Mouse (Mus musculus): ENCODE data around the gene Kcnj11. TPM values are rescaled to one million over a fixed set of nuclear protein-coding genes. Genes with fewer than 3 reads are reported as not detected.

The Kcnj11 gene
- polyA plus RNA-seq, 1 experiment from 2014 or later = 0.18 TPM

GRCm38 (mm10) chr7:46086378-46086777, 14.2 kb downstream of the Kcnj11 start:
- H3K27me3 ChIP-seq (ENCODE audit: insufficient read depth, low read length) = no peaks in the 10 kb centered on the region
- H3K36me3 ChIP-seq (ENCODE audit: insufficient read depth, low read length) = peaks cover 22% of the 10 kb centered on the region; the same call in 1 of the 2 replicates
- no peak for DNase-seq (ENCODE audit: low spot score)
- H3K9ac ChIP-seq (ENCODE audit: low read depth, low read length) = no peak overlapping the region
- H3K27ac ChIP-seq = no peak overlapping the region
- H3K4me3 ChIP-seq (replicated peaks; ENCODE audit: low read depth, low read length) = no peak overlapping the region
- ATAC-seq (replicated peaks; ENCODE audit: low FRiP score, low read depth) = no peak
- H3K9me3 ChIP-seq (replicated peaks; ENCODE audit: low read length) = no peaks in the 10 kb centered on the region
- H3K4me2 ChIP-seq (ENCODE audit: low read length) = no peak overlapping the region
- no peaks in the 10 kb centered on the region for H3K4me1 ChIP-seq (replicated peaks; ENCODE audit: insufficient read depth, low read length)
- no peak for TF ChIP-seq CTCF (IDR thresholded peaks at IDR 0.05; ENCODE audit: low read depth)
- 83% methylated on average over 6 of the region's 6 CpGs for WGBS

- no peaks in the 10 kb centered on the region for H3K9me3 ChIP-seq (replicated peaks; ENCODE audit: low read length)
- no peaks in the 10 kb centered on the region for H3K27me3 ChIP-seq (ENCODE audit: insufficient read depth, low read length)
- peaks cover 33% of the 10 kb centered on the region for H3K36me3 ChIP-seq (ENCODE audit: insufficient read depth, low read length)
- peak; percentile 18 for DNase-seq (ENCODE audit: low spot score)
- TF ChIP-seq CTCF (IDR thresholded peaks at IDR 0.05; ENCODE audit: low read depth) = no peak
- H3K4me1 ChIP-seq (replicated peaks; ENCODE audit: insufficient read depth, low read length) = no peaks in the 10 kb centered on the region
- H3K4me3 ChIP-seq (replicated peaks; ENCODE audit: low read depth, low read length) = no peak overlapping the region
- WGBS = 61% methylated on average over 16 of the region's 16 CpGs
- peak; percentile 47; the same call in 1 of the 2 replicates for ATAC-seq (replicated peaks; ENCODE audit: low FRiP score, low read depth)
- H3K4me2 ChIP-seq (ENCODE audit: low read length) = no peak overlapping the region
- no peak overlapping the region for H3K27ac ChIP-seq
- no peak overlapping the region for H3K9ac ChIP-seq (ENCODE audit: low read depth, low read length)
Measured at GRCm38 (mm10) chr7:46084839-46085513, 15.6 kb downstream of the Kcnj11 start.

- WGBS = 83% methylated on average over 10 of the region's 10 CpGs
- no peak overlapping the region for H3K4me2 ChIP-seq (ENCODE audit: low read length)
- no peak overlapping the region for H3K27ac ChIP-seq
- H3K36me3 ChIP-seq (ENCODE audit: insufficient read depth, low read length) = peaks cover 33% of the 10 kb centered on the region
- DNase-seq (ENCODE audit: low spot score) (no peak), ATAC-seq (replicated peaks; ENCODE audit: low FRiP score, low read depth) (no peak)
- H3K4me3 ChIP-seq (replicated peaks; ENCODE audit: low read depth, low read length) = no peak overlapping the region
- H3K9ac ChIP-seq (ENCODE audit: low read depth, low read length) = no peak overlapping the region
- TF ChIP-seq CTCF (IDR thresholded peaks at IDR 0.05; ENCODE audit: low read depth) = no peak
- H3K27me3 ChIP-seq (ENCODE audit: insufficient read depth, low read length) = no peaks in the 10 kb centered on the region
- no peaks in the 10 kb centered on the region for H3K4me1 ChIP-seq (replicated peaks; ENCODE audit: insufficient read depth, low read length)
- no peaks in the 10 kb centered on the region for H3K9me3 ChIP-seq (replicated peaks; ENCODE audit: low read length)
Measured at GRCm38 (mm10) chr7:46084024-46084423, 16.5 kb downstream of the Kcnj11 start.

- no peak for TF ChIP-seq CTCF (IDR thresholded peaks at IDR 0.05; ENCODE audit: low read depth)
- H3K4me2 ChIP-seq (ENCODE audit: low read length) = no peak overlapping the region
- no peaks in the 10 kb centered on the region for H3K27me3 ChIP-seq (ENCODE audit: insufficient read depth, low read length)
- H3K36me3 ChIP-seq (ENCODE audit: insufficient read depth, low read length) = peaks cover 48% of the 10 kb centered on the region
- H3K27ac ChIP-seq = no peak overlapping the region
- no peaks in the 10 kb centered on the region for H3K9me3 ChIP-seq (replicated peaks; ENCODE audit: low read length)
- no peak overlapping the region for H3K4me3 ChIP-seq (replicated peaks; ENCODE audit: low read depth, low read length)
- ATAC-seq (replicated peaks; ENCODE audit: low FRiP score, low read depth) (no peak), DNase-seq (ENCODE audit: low spot score) (no peak)
- no peaks in the 10 kb centered on the region for H3K4me1 ChIP-seq (replicated peaks; ENCODE audit: insufficient read depth, low read length)
- no peak overlapping the region for H3K9ac ChIP-seq (ENCODE audit: low read depth, low read length)
- 88% methylated on average over 12 of the region's 12 CpGs for WGBS
Measured at GRCm38 (mm10) chr7:46077675-46078074, 22.9 kb downstream of the Kcnj11 start.

DNA sequence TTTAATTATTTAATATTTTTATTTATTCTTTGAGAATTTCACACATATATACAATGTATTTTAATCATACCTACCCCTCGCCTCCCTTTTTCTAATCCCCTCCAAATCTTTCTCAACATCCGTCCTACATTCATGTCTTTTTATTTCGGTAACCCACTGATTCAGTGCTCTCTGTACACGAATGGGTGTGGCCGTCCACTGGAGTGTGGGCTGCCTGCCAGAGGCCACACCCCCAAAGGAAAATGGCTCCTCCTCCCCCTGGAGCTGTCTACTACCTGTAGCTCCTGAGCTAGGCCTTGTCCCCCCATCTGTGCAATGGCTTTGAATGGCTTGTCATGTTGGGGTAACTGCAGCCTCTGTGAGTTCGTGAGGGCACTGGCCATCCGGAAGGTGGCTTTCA, 23.7 kb downstream of the Kcnj11 start:
- DNase-seq (ENCODE audit: low spot score) (no peak), ATAC-seq (replicated peaks; ENCODE audit: low FRiP score, low read depth) (no peak)
- Histone ChIP-seq H3K4me1 (replicated peaks; ENCODE audit: insufficient read depth, low read length) (no peaks in the 10 kb centered on the region), H3K36me3 (ENCODE audit: insufficient read depth, low read length) (peaks cover 48% of the 10 kb centered on the region), H3K9me3 (replicated peaks; ENCODE audit: low read length) (no peaks in the 10 kb centered on the region), H3K4me2 (ENCODE audit: low read length) (no peak overlapping the region), H3K9ac (ENCODE audit: low read depth, low read length) (no peak overlapping the region), H3K27me3 (ENCODE audit: insufficient read depth, low read length) (no peaks in the 10 kb centered on the region), H3K4me3 (replicated peaks; ENCODE audit: low read depth, low read length) (no peak overlapping the region), H3K27ac (no peak overlapping the region)
- 84% methylated on average over 7 of the region's 7 CpGs for WGBS
- TF ChIP-seq CTCF (IDR thresholded peaks at IDR 0.05; ENCODE audit: low read depth) = no peak

- Histone ChIP-seq H3K27ac (no peak overlapping the region), H3K9ac (ENCODE audit: low read depth, low read length) (no peak overlapping the region), H3K27me3 (ENCODE audit: insufficient read depth, low read length) (no peaks in the 10 kb centered on the region), H3K4me3 (replicated peaks; ENCODE audit: low read depth, low read length) (no peak overlapping the region), H3K36me3 (ENCODE audit: insufficient read depth, low read length) (peaks cover 65% of the 10 kb centered on the region), H3K9me3 (replicated peaks; ENCODE audit: low read length) (no peaks in the 10 kb centered on the region), H3K4me1 (replicated peaks; ENCODE audit: insufficient read depth, low read length) (no peaks in the 10 kb centered on the region), H3K4me2 (ENCODE audit: low read length) (no peak overlapping the region)
- no peak for ATAC-seq (replicated peaks; ENCODE audit: low FRiP score, low read depth)
- TF ChIP-seq CTCF (IDR thresholded peaks at IDR 0.05; ENCODE audit: low read depth) = no peak
- WGBS = 90% methylated on average over 8 of the region's 8 CpGs
- no peak for DNase-seq (ENCODE audit: low spot score)
Measured at GRCm38 (mm10) chr7:46068831-46069230, 31.7 kb downstream of the Kcnj11 start.

DNA sequence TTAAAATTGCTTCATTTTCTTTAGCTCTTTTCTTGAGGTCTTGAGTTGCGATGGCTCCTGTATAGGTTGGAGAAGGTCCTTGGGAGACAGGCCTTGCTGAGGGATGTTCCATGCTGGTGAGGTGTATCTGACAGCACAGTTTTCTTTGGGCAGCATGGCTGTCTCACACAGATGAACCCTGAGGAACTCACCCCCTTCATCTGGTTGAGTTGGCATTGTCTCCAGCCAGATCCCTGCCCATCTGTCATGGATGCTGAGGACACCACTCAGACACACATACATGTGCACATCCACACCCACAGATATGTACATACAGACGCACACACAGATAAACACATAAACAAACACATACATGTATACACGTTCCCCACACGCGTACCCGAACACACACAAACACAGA, 37.3 kb downstream of the Kcnj11 start:
- no peaks in the 10 kb centered on the region for H3K9me3 ChIP-seq (replicated peaks; ENCODE audit: low read length)

More for the DNA sequence above, 37.3 kb downstream of the Kcnj11 start:
- Histone ChIP-seq H3K36me3 (ENCODE audit: insufficient read depth, low read length) (peaks cover 67% of the 10 kb centered on the region), H3K4me1 (replicated peaks; ENCODE audit: insufficient read depth, low read length) (no peaks in the 10 kb centered on the region), H3K4me3 (replicated peaks; ENCODE audit: low read depth, low read length) (no peak overlapping the region), H3K27me3 (ENCODE audit: insufficient read depth, low read length) (no peaks in the 10 kb centered on the region), H3K4me2 (ENCODE audit: low read length) (no peak overlapping the region), H3K9ac (ENCODE audit: low read depth, low read length) (no peak overlapping the region), H3K27ac (no peak overlapping the region)
- ATAC-seq (replicated peaks; ENCODE audit: low FRiP score, low read depth) (no peak), DNase-seq (ENCODE audit: low spot score) (no peak)
- no peak for TF ChIP-seq CTCF (IDR thresholded peaks at IDR 0.05; ENCODE audit: low read depth)
- WGBS = 95% methylated on average over 6 of the region's 6 CpGs

Measured in kidney, postnatal 0 days (tissue).